Mouse (Mus musculus) spleen, adult 2 months (tissue): ENCODE measurements around the gene Angptl2. TPM values are rescaled to one million over a fixed set of nuclear protein-coding genes. Genes with fewer than 3 reads are reported as not detected.

Experiments
- DNase-seq, 2 experiments: peaks; one replicate each; pipeline versions ENCODE4 v3.0.0 to v3.0.0-alpha.2; 2012 to 2021; ENCODE audit warnings: low spot score in 2 of 2, low read depth in 1 of 2
- H3K27ac ChIP-seq: fragments of 200-500 bp; 2 replicates; pipeline ENCODE4 v1.5.1; 2012; ENCODE audit warnings: low read length, inconsistent platforms; ENCODE audit not compliant: insufficient read depth
- H3K27me3 ChIP-seq: fragments of 200-500 bp; 2 replicates; pipeline ENCODE4 v1.6.1; 2012; ENCODE audit warnings: mild to moderate bottlenecking, moderate library complexity, low read length, inconsistent platforms; ENCODE audit not compliant: control insufficient read depth, insufficient read depth
- H3K36me3 ChIP-seq: fragments of 200-500 bp; 2 replicates; pipeline ENCODE4 v1.6.1; 2012; ENCODE audit warnings: mild to moderate bottlenecking, low read length, inconsistent platforms; ENCODE audit not compliant: control insufficient read depth, insufficient read depth
- H3K4me1 ChIP-seq: fragments of 200-500 bp; 2 replicates; pipeline ENCODE4 v1.6.1; 2011; ENCODE audit warnings: inconsistent platforms; ENCODE audit not compliant: control insufficient read depth, insufficient read depth, insufficient read length
- H3K4me3 ChIP-seq: fragments of 200-500 bp; 2 replicates; pipeline ENCODE4 v1.5.1; 2011; ENCODE audit warnings: mild to moderate bottlenecking, inconsistent platforms; ENCODE audit not compliant: insufficient read depth, insufficient read length; ENCODE audit errors: extremely low read depth
- CTCF ChIP-seq: fragments of 200-500 bp; IDR thresholded peaks from 2 replicates; pipeline ENCODE4 v1.5.1; 2011; ENCODE audit warnings: mild to moderate bottlenecking, inconsistent platforms; ENCODE audit not compliant: insufficient read depth, insufficient read length, insufficient replicate concordance; ENCODE audit errors: extremely low read depth
- POLR2A ChIP-seq: fragments of 200-500 bp; IDR thresholded peaks from 2 replicates; pipeline ENCODE4 v1.6.1; 2011; ENCODE audit warnings: low read depth, low read length, inconsistent platforms
- WGBS: fragments of 180-500 bp; shearing (Covaris S2); methylation state at CpG from one replicate; pipeline ENCODE4 v1.1.7; 2018; 5-methylcytosine and 5-hydroxymethylcytosine counted together
- polyA plus RNA-seq: library from polyadenylated mRNA; depleted of rRNA; stranded (reverse); fragments of >200 nt; gene quantifications from 2 replicates; pipeline ENCODE4 v1.2.3, GENCODE M21; 2012

Gene Angptl2
- polyA plus RNA-seq, 1 experiment, result 36.2 TPM

- WGBS, result 91% methylated on average over 10 of the region's 10 CpGs
- H3K4me1 ChIP-seq, result no peaks in the 10 kb centered on the region
- H3K27ac ChIP-seq, result no peak overlapping the region
- no peak overlapping the region for H3K4me3 ChIP-seq
- no peaks in the 10 kb centered on the region for H3K27me3 ChIP-seq
- TF ChIP-seq POLR2A, result no peak
- TF ChIP-seq CTCF, result no peak
- H3K36me3 ChIP-seq, result no peaks in the 10 kb centered on the region
- no peak for DNase-seq
Measured at GRCm38 (mm10) chr2:33230701-33231100, 14.8 kb downstream of the Angptl2 start.

DNA sequence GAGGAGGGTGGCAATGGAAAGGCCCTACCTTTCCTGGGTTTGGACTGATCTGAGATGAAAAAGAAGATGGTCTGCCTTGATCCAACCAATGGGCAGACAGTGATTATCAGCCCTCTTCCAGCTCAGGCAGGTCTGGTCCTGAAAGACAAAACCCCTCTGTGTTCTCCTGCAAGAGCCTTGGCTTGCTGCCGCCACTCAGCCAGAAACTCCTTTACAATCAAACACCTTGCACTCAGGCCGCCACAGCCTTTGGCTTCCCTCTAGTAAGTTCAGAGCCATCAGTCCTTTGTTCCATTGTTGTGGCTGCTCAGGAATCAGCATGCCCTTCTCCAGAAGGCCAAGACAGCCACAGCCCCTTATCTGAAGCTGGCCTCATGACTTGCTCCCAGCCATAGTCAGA, 15.9 kb downstream of the Angptl2 start:
- no peaks in the 10 kb centered on the region for H3K27me3 ChIP-seq
- 90% methylated on average over 2 of the region's 2 CpGs for WGBS
- no peaks in the 10 kb centered on the region for H3K4me1 ChIP-seq
- no peak for DNase-seq
- H3K36me3 ChIP-seq, result no peaks in the 10 kb centered on the region
- no peak overlapping the region for H3K27ac ChIP-seq
- TF ChIP-seq POLR2A (no peak), CTCF (no peak)
- H3K4me3 ChIP-seq, result no peak overlapping the region

- 79% methylated on average over 6 of the region's 6 CpGs for WGBS
- TF ChIP-seq CTCF, result no peak
- Histone ChIP-seq H3K4me1 (no peaks in the 10 kb centered on the region), H3K27me3 (no peaks in the 10 kb centered on the region), H3K36me3 (no peaks in the 10 kb centered on the region), H3K4me3 (no peak overlapping the region), H3K27ac (no peak overlapping the region)
- DNase-seq, result no peak
Measured at GRCm38 (mm10) chr2:33232782-33233570, 17.1 kb downstream of the Angptl2 start.

DNA sequence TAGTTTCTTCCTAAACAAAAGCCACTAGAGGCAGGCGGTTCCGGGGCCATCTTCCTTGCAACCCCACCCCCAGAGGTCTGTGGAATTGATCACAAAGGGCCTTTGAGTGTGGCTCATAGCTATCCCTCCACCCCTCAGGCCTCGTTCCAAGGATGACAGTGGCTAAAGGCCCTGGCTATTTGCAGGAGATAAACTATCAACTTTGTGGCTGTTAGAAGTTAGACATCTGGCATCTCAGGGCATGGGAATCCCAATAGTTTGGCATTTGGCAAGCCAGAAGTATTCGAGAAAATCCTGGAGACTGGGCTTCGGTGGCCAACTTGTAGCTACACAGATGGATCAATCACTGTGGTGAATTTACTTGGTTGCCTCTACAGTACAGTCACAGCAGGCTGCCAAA, 18.0 kb downstream of the Angptl2 start:
- 86% methylated on average over 5 of the region's 5 CpGs for WGBS
- H3K4me3 ChIP-seq, result no peak overlapping the region
- no peaks in the 10 kb centered on the region for H3K27me3 ChIP-seq
- no peaks in the 10 kb centered on the region for H3K36me3 ChIP-seq
- no peak for DNase-seq
- TF ChIP-seq CTCF (no peak), POLR2A (no peak)
- H3K27ac ChIP-seq, result no peak overlapping the region
- H3K4me1 ChIP-seq, result no peaks in the 10 kb centered on the region

DNA sequence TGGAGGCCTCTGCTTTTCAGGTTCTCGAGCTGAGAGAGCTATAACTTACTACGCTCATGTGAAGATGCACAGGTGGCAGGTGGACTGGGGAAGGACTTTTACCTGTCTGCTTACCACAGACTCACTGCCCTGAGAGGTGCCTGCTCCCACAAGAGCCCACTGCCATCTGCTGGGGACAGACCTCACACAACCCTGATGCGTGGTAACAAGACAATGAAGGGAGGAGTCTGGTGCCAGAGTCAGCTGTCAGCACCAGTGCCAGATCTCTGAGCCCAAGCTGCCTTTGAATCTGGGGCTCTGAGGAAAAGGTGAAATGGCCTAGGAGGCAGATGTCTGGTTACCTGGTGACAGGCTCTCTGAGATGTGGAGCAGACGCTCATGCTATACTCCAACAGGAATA, 19.0 kb downstream of the Angptl2 start:
- Histone ChIP-seq H3K27me3 (no peaks in the 10 kb centered on the region), H3K4me1 (no peaks in the 10 kb centered on the region), H3K27ac (no peak overlapping the region), H3K36me3 (no peaks in the 10 kb centered on the region), H3K4me3 (no peak overlapping the region)
- no peak for TF ChIP-seq CTCF
- TF ChIP-seq POLR2A, result no peak
- 90% methylated on average over 4 of the region's 4 CpGs for WGBS
- no peak for DNase-seq

GRCm38 (mm10) chr2:33237581-33237980, 21.7 kb downstream of the Angptl2 start:
- Histone ChIP-seq H3K4me3 (no peak overlapping the region), H3K36me3 (no peaks in the 10 kb centered on the region), H3K27ac (no peak overlapping the region), H3K27me3 (no peaks in the 10 kb centered on the region), H3K4me1 (no peaks in the 10 kb centered on the region)
- DNase-seq, result no peak
- 88% methylated on average over 6 of the region's 6 CpGs for WGBS
- TF ChIP-seq POLR2A (no peak), CTCF (no peak)

GRCm38 (mm10) chr2:33244880-33245279, 29.0 kb downstream of the Angptl2 start:
- 84% methylated on average over 6 of the region's 6 CpGs for WGBS
- TF ChIP-seq CTCF (no peak), POLR2A (no peak)
- no peaks in the 10 kb centered on the region for H3K27me3 ChIP-seq

More at GRCm38 (mm10) chr2:33244880-33245279, 29.0 kb downstream of the Angptl2 start:
- H3K36me3 ChIP-seq, result no peaks in the 10 kb centered on the region
- H3K4me1 ChIP-seq, result no peaks in the 10 kb centered on the region
- H3K27ac ChIP-seq, result no peak overlapping the region
- no peak overlapping the region for H3K4me3 ChIP-seq
- no peak for DNase-seq
